Mouse (Mus musculus): Measurements from ENCODE around the gene Wwox.

DNA sequence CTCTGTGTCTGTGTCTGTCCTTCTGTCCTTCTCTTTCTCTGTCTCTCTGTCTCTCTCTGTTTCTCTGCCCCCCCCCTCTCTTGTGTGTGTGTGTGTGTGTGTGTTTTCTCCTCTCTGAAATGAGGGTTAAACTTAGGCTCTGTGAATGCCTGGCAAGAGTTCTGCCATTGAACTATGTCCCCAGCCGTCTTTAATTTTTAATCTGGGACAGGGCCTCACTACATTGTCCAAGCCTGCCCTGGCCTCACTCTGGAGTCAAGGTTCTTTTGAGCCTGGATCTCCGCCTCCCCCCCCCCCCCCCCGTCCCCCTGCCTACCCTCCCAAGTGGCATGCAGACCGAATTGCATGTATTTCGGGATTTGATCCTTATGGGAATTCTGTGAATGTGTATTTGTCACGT lies 124.6 kb downstream of the Wwox start:
- TF ChIP-seq BHLHE40 (IDR thresholded peaks at IDR 0.05; ENCODE audit: low read depth, low read length) (no peak), USF1 (IDR thresholded peaks at IDR 0.05; ENCODE audit: low read depth, low read length) (no peak), EP300 (IDR thresholded peaks at IDR 0.05; ENCODE audit: low read length) (no peak), HCFC1 (IDR thresholded peaks at IDR 0.05; ENCODE audit: low read depth, low read length) (no peak), ZMIZ1 (IDR thresholded peaks at IDR 0.05; ENCODE audit: low read depth, low read length) (no peak), JUN (IDR thresholded peaks at IDR 0.05; ENCODE audit: insufficient read depth, low read depth, low read length) (no peak), RCOR1 (conservative IDR thresholded peaks at IDR 0.05; ENCODE audit: low read depth, low read length) (no peak), ZNF384 (IDR thresholded peaks at IDR 0.05; ENCODE audit: low read depth, low read length) (no peak), CTCF (conservative IDR thresholded peaks at IDR 0.05 in 1 of 2, IDR thresholded peaks at IDR 0.05 in 1 of 2; ENCODE audit: low read depth in 2 of 2, low read length in 2 of 2) (no peak), TCF12 (IDR thresholded peaks at IDR 0.05; ENCODE audit: low read depth, low read length) (no peak), POLR2A (IDR thresholded peaks at IDR 0.05; ENCODE audit: low read depth, low read length) (no peak), KAT2A (IDR thresholded peaks at IDR 0.05; ENCODE audit: insufficient replicate concordance, low read length) (no peak), SIN3A (IDR thresholded peaks at IDR 0.05; ENCODE audit: low read length) (no peak), MXI1 (IDR thresholded peaks at IDR 0.05; ENCODE audit: low read depth, low read length) (no peak)
